Mouse (Mus musculus): ENCODE results near the gene Selenbp1.
"Not testable (repeated sequence)": the region's sequence is repeated elsewhere in the genome, so short reads cannot be mapped to it uniquely, and the experiment has no call there.

Selenbp1 gene

DNA sequence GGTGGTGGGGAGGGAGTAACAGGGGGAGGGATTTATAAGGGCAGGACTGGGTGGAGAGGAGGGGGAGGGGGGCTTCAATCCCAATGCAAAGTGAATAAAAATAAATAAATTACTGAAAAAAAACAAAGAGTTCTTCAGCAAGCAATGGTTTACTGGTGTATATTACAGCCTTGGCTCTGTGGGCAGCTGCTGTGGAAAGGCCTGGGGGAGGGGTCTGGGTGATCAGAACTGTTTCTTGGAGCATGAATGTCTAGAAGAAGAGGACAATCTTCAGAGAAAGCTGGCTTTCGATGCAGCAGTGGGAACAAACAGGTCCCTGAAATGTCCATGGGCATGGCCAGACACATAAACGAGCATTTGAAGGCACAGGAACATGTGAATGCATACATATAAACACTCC, 577 bp upstream of the Selenbp1 start:
- not testable (repeated sequence) for DNase-seq (ENCODE audit: low read depth)

DNA sequence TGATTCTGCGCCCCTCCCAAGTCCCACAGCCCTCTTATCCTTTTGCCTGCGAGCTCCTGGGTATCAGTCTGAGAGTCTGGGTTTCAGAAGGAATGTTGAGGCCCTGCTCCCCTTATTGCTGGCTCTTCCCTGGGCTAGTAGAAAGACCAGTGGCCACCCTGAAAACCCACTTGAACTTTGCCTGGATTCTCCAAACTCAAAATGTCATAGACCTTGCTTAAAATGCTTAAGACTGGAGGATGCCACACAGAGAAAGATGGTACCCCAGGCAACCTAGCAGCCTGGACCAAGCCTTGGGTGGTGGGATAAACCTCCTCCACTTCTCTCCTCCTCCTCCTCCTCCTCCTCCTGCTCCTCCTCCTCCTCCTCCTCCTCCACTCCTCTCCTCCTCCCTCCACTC, 748 bp downstream of the Selenbp1 start:
- DNase-seq (ENCODE audit: low read depth): not testable (repeated sequence)

DNA sequence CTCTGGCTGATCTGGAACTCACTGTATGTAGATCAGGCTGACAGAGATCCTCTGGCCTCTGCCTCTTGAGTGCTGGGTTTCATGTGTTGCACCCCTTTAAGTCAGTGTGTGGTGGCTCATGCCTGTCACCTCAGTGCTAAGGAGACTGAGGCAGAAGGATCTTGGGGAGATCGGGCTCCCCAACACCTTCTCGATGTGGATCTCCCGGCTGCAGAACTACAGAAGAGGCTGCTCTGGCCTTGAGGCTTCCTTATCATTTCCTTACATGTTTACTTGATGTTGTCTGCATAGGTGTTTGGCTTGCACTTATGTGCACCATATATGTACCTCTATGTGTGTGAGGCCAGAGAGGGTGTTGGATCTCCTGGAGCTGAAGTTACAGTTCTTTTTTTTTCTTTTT, 1.7 kb downstream of the Selenbp1 start:
- DNase-seq (ENCODE audit: low read depth): not testable (repeated sequence)

DNA sequence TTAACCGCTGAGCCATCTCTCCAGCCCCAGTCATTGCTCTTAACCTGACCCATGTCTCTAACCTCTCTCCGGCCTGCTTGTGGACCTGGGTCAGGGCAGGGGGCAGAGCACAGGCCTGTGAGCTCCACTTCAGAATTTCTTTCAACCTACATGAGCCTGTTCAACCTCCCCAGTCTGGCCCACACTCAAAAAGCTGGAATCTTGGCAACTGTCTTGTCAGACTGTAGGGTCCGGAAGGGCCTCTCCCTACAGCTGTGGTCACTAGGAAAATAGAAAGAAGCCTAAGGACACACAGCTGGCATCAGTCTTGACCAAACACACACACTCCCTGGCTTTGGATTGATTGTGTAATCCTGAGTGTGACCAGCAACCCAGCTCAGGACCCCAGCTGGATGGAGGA, 2.5 kb downstream of the Selenbp1 start:
- not testable (repeated sequence) for DNase-seq (ENCODE audit: low read depth)

DNA sequence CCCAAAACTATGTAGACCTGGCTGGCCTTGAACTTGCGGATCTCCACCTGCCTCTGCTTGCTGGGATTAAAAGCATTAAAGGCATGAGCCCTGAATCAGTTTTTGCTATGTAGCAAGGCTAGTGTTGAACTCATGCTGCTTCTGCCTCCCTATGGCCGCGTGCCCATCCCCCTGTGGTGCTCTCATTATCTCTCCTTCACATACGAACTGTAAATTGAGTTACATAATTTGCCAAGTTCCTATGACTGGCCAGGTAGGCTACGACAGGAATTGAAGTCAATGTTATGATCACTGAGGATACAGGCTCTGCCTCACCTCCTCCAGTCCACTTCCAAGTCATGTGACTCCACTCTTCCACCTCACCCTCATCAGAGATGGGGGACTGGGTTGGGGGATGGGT, 3.3 kb downstream of the Selenbp1 start:
- DNase-seq (ENCODE audit: low read depth): not testable (repeated sequence)

DNA sequence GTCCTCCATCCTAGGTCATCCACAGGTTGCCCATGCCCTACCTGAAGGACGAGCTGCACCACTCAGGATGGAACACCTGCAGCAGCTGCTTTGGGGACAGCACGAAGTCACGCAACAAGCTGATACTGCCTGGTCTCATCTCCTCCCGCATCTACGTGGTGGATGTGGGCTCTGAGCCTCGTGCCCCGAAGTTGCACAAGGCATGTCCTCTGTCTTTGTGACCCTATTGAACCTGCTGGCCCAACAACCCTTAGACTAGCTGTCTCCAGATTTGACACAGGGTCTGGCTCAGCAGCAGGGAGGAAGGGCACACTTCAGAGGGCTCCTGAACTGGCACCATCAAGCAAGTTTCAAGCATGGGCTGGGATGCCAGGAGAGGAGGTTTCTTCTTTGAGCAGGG, 4.3 kb downstream of the Selenbp1 start:
- DNase-seq (ENCODE audit: low read depth): not testable (repeated sequence)

DNA sequence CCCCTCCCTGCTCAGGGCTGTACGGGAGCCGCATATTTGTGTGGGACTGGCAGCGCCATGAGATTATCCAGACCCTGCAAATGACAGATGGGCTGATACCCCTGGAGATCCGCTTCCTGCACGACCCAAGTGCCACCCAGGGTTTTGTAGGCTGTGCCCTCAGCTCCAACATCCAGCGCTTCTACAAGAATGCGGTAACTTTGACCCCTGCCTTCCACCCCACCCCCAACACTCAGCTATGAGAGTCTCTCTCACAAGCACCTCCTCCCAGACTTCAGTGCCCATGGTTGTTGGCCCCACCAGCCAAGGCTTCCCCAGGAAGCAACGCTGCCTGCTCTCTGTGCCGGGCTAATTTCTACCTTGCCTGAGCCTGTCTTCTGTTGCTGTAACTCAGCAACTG, 7.2 kb downstream of the Selenbp1 start:
- not testable (repeated sequence) for DNase-seq (ENCODE audit: low read depth)

DNA sequence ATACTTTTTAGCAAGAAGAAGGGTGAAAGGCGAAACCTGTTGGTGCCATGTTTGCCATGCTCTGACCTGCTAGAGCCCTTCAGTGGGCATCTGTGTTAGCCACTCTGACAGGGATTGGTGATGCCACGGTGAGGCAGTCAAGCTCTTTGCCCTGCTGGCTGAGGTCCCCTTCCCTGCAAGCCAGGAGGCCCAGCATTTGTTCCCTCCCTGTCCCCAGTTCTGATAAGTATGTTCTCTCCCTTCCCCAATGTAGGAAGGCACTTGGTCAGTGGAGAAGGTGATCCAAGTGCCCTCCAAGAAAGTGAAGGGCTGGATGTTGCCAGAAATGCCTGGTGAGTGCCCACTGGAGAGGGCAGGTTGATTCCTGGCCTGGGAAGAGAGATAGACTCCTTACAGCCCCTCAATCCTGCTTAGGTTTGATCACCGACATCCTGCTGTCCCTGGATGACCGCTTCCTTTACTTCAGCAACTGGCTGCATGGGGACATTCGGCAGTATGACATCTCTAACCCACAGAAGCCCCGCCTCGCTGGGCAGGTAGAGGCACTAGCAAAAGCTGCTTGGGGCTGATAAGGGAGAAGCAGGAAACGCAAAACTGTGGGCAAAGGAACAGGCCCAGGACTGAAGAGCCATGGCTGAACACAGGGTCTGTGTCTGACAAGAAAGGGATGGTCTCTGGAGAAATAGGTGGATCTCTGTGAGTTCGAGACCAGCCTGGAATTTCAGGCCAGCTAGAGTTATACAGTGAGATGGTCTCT, 9.5 kb downstream of the Selenbp1 start:
- not testable (repeated sequence) for DNase-seq (ENCODE audit: low read depth)

DNA sequence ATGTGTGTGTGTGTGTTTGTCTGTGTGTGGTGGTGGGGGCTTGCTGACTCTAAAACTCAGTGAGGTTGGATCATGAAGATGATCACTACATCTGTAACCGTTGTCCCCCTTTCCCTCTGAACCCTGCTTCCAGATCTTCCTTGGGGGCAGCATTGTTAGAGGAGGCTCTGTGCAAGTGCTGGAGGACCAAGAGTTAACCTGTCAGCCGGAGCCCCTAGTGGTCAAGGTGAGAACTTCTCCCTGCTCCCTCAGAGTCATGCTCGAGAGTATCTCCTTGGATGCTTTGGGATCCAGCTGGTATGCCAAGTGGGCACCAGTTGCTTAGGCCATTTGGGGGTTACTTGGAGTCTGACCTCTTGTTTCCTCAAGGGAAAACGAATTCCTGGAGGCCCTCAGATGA, 10.8 kb downstream of the Selenbp1 start:
- not testable (repeated sequence) for DNase-seq (ENCODE audit: low read depth)

DNA sequence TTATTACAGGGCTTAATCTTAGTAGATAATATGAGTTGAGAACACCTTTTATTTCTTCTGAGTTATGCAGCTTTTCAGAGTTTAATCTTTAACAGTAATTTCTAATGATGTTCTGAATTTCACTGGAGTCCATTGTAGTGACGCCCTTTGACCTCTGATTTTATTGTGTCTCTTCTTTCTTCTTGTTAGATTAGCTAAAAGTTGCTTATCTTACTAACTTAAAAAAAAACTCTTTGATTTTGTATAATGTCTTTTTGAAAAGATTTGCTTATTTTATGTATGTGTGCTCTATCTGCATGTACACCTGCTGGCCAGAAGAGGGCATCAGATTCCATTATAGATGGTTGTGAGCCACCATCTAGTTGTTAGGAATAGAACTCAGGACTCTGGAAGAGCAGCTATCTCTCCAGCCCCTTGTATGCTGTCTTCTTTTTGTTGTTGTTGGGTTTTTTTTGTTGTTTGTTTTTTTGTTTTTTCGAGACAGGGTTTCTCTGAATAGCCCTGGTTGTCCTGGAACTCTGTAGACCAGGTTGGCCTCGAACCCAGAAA, 15.3 kb downstream of the Selenbp1 start:
- no peak for DNase-seq (ENCODE audit: low read depth)

DNA sequence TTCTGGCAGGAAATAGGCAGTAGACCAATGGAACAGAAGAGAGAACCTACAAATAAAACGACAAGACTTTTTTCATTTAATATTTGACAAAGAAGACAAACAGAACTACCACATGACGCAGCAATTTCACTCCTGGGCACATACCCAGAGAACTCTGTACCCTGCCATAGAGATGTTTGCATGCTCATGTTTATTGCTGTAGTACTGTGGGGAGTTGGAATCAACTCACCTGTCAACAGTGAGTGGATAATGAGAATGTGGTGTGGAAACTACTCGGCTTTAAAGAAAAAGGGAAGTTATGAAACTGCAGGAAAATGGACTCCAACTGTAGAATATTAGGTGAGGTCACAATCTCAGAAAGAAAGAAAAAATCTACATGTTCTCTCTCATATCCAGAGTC, 16.8 kb downstream of the Selenbp1 start:
- DNase-seq (ENCODE audit: low read depth): peak; percentile 64

DNA sequence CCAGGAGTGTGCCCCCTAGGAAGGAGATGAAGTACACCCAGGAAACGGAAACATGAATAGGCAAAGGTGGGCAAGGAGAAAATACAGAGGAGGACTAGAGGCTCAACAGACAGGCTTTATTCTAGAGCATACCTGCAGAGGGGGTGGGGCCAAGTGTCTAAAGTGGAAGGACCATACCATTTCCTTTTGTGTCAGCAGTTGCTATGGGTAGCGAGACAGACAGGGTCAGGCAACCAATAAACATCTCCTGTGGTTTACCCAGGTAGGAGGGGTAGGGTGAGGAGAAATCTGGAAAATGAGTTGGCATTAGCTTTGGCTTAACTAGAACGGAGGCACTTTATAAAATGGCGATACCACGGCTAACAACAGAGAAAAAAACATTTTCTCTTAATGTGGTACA, 19.9 kb downstream of the Selenbp1 start:
- no peak for DNase-seq (ENCODE audit: low read depth)

DNA sequence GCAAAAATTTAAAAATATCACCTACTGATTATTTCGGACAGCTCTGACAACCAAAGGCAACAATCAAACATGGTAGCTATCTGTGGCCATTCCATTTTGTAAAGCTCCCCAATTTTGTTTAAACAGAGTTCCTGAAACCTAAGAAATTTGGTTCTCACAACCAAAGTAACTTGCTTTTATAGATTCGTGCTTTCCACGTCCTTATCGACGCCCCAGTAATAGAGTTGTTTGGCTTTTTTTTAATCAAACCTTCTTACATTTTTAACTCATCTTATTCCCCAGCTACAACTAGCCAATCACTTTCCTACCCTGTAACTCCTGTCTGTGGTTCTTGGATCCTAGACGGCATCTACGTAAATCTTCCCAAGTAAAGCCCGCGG, 20.5 kb downstream of the Selenbp1 start:
- DNase-seq (ENCODE audit: low read depth): no peak

DNA sequence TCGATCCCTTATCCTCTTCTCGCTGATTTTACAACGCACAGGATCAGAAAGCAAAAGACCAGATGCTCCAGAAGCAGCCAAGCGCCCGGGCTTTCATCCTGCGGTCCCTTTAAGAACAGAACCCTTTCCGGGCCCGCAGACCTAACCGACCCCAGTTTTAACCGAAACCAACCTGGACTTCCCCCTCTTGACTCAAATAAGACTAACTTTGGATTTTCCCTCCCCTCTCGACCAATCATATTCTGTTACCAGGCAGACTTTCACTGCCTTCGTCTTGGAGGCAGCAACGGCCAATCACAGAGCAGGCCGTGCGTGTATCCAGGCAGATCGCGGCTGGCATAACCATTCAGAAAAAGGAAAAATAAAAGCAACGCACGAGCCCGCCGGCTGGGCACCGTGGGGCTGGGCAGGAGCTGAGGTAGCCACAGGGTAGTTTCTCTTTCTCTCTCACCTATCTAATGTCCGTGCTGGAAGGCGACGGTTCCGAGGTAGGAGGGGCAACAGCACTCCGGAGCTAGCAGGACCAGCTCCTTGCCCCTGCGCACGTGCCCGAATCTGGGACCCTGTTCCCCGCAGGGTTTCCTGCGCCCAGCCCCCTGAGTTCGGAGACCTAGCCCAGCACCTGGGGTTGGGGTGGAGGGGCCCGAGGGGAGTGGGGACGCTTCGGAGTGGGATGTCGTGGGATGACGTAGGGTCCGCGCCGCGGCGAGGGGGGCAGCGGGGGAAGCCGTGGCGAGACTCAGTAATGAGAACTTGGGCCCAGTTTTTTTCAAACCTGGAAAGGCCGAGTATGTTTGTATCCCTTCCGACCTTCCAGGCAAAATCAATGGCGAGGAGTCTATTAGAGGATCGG, 21.1 kb downstream of the Selenbp1 start, which contains the start of gene Rfx5:
Gene Rfx5, plus strand, starts transcription at position 312 of the 853 bp plus-strand sequence.
- DNase-seq (ENCODE audit: low read depth): peak; percentile 99

DNA sequence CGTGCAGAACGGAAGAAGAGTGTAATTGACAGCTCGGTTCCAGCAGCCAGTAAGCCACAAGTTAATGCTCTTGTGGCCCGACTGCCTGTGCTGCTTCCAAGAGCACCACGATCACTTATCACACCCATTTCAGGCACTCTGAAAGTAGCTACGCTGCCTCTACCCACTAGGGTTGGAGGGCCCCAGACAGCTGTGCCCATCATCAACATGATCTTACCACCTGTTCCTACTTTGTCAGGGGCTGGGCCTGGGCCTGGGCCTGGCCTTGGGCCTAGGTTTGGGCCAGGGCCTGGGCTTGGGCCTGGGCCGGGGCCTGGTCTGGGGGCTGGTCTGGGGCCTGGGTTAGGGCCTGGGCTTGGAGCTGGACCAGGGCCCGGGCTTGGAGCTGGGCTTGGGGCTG, 25.4 kb downstream of the Selenbp1 start:
- no peak for DNase-seq (ENCODE audit: low read depth)

DNA sequence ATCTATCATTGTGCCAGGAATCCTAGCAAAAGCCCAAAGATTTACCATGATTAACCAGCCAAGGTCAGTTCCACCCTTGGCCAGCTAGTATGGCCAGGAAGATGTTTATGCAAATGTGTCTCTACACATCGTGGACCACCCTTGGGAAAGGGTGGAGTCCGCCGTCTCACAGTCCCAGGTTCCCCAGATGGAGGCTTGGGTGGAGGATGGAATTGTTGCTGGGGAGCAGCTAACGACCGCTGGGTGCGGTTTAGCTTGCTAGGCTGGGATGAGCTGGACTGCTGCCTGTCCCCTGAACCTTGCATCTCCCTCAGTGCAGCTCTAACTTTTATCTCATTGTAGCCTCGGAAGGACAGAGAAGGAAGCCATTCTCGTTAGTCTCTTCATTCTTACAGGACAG, 27.0 kb downstream of the Selenbp1 start:
- DNase-seq (ENCODE audit: low read depth): no peak

DNA sequence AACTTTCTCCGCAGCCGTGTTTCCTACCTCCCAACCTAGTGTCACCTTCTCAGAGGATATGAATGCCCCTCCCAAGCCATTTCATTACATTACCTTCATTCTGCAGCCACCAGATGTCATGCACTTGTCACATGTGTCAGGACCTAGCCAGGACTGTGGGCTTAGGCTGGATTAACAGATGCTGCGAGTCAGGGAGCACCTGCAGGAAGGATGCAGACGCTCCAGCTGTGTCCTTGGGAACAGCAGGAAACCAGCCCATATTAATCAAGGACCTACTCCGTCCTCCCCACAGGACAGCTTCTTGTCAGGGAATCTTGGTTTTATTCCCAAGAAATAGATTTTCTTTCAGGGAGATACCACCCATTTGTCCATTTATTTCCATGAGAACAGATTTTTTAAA, 27.5 kb downstream of the Selenbp1 start:
- DNase-seq (ENCODE audit: low read depth): no peak

DNA sequence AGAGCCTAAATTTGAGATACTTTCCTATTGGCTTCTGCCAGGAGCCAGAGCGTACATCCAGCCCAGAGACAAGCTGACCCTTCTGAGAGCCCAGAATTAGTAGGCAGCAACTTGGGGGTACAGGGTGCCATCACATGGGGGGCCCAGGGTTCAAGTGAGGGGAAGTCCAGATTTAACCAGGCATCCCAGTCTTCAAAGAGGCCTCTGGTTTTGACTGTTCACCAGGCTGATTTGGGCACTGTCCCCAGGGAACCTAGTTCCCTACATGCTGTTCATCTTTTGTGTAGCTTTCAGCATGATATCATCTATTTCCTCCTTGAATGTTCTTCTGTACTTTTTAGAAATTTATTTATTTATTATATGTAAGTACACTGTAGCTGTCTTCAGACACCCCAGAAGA, 32.1 kb downstream of the Selenbp1 start:
- DNase-seq (ENCODE audit: low read depth): no peak

DNA sequence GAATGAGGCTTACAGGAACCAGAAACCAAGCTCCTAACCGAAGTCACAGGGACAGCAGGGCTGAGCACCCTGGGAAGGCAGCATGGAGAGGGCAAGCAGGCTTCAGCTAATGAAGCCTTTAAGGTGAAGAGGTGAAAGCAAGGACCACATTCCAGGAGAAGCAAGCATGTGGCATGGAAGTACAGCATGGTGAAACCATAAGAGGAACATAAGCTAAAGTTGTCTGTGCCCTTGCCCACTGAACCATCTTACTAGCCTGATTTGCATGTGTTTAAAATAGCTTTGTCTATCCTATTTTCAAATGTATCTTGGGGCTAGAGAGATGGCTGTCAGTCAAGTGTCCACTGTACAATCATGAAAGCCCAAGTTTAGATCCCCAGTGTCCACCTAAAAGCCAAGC, 33.0 kb downstream of the Selenbp1 start:
- no peak for DNase-seq (ENCODE audit: low read depth)

DNA sequence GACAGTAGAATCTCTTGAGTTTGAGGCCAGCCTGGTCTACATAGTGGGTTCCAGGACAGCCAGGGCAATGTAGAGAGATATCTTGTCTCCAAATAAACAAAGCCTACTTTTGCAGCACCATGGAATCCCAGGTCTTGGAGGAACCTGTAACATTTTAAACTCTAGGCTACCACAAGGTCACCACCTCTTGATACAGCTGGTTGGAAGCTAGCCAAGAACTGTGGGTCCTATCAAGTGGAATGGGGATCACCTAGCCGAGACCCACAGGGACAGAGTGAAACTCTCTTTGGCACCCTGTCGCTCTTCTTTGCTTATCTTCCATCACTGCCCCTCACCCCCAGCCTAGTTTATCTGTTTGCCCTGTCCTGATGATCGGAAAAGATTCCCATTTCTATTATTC, 39.7 kb downstream of the Selenbp1 start:
- DNase-seq (ENCODE audit: low read depth): no peak

DNA sequence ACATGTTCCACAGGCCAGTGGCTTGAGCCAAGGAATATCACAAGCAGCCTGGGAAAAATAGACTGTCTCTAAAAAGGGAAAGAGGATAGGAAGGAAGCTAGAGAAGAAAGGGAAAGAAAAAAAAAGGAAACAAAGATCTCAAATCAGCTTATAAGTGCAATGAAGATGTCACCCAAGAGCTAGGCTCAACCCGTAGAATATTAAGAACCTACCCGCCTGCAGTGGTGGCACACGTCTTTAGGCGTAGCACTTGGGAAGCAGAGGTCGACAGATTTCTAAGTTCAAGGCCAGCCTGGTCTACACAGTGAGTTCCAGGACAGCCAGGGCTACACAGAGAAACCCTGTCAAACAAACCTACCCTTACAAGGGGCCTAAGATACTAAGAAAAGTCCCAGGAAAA, 40.8 kb downstream of the Selenbp1 start:
- no peak for DNase-seq (ENCODE audit: low read depth)

DNA sequence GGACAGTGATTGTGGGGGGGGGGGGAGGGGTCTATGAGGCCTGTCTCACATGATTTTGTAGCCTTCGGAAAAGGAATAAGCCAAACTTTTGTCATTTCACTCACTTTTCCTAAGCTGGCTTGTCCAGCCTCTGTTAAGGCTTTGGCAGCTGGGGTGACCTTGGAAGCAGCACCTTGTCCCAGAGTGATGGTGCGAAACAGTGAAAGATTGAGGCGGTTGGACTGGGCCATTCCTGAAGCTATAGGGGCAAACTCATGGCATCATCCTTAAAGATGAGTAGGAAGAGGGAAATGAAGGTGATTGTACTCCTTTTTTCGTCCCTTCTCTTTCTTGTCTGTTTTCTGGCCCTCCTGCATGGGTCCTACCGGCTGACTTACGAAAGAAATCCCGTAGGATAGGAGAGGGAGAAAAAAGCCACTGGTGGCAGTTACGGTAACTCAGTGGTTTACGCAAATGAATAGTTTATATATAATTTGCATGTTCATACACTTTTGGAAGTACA, 41.2 kb downstream of the Selenbp1 start:
- DNase-seq (ENCODE audit: low read depth): no peak

All from fibroblast of lung, adult 2 months (primary cell).